Mouse (Mus musculus) lung, postnatal 14 days (tissue): Measurements from ENCODE around the gene Chka.

Source experiments
- DNase-seq: peaks from one replicate; pipeline ENCODE4 v3.0.0; 2021

The Chka gene

DNA sequence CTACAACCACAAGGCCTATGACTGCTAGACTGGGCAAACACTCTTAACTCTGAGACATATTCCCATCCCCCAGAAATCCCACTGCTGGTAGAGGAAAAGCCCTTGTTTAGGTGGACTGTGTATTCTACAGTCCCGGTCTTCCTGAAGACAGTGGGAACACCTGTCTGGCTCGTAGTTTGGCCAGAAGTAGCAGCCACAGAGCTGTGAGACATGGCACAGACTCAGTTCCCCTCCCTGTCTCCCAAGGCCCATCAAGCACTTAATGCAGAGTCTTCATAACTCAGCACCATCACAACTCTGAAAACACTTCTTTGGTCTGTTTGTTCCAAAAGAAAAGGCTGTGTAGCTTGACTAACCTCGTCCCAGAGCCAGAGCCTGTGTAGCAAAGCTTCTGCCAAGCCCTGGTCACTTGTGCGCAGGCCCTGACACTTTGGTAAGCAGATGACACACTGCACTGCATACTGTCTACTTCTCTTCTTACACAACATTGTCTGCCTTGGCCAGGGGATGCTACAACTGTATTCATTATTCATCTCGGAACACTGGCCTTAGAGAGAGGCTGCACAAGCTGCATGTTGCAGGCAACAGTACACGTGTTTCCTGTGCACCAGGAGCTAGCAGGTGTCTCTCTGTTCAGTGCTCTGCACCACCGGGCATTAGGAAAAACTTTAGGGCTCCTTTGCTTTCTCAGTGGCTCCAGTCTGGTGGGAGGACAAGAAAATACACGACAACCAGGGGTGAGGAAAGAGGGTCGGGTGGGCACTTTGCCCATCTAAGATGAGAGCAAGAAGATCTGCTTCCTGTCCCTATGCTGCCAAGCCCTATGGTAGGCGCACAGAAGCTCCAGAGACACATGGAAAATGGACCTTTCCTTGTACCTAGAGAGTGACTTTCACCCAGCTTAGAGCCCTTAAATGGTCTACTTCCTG is 4.6 kb upstream of the Chka start:
- DNase-seq: no peak

DNA sequence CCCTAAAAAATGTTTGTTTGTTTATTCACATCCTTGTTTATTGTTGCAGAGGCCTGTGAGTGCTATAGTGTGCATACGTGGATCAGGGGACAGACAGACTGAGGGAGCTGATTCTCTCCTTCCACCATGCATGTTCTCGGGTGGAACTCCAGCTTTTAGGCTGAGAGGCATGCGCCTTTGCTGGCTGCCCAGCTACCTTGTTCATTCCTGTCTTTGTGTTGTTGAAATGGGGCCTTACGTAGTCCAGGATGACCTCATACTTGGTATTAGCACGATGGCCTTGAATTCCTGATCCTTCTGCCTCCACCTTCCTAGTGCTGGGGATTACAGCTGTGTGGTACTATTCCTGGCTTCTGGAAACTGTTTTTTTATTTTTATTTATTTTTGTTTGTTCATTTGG is 3.9 kb upstream of the Chka start:
- no peak for DNase-seq

DNA sequence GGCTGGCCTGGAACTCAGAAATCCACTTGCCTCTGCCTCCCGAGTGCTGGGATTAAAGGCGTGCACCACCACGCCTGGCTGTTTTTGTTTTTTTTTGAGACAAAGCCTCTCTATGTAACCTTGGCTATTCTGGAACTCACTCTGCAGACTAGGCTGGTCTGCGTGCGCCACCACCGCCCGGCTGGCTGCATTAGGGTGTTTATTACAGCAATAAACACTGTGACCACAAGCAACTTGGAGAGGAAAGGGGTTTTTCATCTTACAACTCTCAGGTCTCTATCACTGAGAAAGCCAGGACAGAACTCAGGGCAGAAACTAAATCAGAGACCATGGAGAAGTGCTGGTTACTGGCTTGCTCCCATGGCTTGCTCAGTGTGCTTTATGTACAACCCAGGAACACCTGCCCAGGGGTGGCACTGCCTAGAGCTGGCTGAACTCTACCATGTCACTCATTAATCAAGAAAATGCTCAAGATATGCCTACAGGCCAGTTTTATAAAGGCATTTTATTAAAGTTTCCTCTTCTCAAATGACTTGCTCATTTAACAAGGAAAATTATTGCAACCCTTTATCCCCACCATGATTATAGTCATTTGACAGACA is 3.3 kb upstream of the Chka start:
- no peak for DNase-seq

DNA sequence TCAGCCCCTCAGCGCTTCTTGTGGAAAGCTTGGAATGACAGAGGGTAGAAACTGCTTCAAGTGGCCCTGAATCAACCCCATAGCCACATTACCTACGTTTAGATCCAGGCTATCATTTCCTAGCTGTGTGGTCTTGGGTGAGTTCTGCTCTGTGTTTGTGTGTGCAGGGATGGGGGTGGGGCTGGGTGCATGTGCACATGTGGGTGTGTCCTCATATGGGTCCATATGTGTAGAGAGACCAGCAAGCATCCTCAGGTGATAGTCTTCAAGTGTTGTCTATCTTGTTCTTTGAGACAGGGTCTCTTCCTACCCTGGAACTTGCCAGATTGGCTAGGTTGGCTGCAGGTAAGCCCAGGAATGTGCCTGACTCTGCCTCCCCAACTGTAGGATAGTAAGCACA is 2.3 kb upstream of the Chka start:
- no peak for DNase-seq

DNA sequence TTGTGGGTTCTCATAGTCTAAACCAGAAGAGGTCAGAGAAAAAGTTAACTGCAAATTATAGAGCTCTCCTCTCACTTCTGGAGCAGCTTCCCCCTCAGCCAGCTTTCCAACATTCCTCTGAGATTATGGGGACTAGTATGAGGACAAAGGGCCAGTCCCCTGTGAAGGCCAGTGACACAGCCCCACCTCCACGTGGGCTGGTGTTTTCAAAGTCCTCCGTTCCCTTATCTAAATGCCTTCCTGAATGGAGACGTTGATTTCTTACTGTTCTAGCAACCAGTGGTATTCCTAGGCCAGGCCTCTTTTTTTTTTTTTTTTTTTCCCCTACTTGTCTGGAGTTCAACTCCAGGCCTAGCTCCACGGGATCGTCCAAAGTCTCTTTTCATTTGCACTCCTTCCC is 1.5 kb upstream of the Chka start:
- DNase-seq: no peak

DNA sequence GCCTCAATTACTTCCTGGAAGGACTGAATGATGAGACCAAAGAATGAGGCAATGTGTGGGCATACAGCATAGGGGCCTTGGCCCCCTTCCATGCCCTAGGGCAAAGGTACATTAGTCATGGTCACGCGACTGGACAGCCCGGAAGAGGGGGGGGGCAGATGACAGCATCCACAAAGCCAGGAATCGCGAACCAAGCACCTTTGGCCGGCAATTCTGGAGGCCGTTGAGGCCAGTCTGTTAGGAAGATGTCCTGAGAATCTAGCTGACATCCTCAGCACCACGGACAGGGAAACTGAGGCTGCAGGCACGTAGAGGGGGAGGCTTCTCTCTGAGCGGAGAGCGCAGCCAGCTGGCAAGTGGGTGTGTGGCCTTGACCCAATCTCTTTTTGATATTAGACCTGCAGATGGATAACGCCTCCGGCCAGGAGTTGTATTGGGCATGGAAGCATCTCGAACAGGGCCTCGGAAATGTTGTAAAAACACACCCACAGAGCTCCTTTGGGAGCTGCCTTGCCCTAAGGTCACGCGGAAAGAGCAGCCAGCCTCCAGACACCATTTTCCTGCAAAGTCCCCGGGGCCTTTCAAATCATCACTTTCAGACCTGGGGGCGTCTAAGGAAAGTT is 615 bp upstream of the Chka start:
- peak; percentile 37 for DNase-seq

DNA sequence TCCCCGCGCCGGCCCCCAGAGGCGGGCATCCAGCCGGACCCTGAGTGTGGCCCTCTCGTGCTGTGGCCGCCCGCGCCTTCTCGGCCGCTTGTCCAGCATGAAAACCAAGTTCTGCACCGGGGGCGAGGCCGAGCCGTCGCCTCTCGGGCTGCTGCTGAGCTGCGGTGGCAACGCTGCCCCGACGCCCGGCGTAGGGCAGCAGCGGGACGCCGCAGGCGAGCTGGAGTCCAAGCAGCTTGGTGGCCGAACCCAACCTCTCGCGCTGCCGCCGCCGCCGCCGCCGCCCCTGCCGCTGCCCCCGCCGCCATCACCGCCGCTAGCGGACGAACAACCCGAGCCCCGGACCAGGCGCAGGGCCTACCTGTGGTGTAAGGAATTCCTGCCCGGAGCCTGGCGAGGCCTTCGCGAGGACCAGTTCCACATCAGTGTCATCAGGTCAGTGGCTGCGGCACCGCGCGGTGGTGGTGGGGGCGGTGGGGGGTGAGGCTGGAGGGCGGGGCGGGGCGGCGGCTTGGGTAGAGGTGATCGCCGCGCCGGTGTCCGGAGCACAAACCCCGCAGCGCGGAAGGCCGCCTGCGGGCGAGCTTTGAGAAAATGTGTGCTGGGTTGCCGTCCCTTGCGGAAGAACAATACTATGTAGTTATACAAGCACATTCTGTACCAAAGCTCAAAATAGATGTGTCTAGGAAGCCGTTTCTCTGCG is 557 bp downstream of the Chka start:
- peak; percentile 54 for DNase-seq

DNA sequence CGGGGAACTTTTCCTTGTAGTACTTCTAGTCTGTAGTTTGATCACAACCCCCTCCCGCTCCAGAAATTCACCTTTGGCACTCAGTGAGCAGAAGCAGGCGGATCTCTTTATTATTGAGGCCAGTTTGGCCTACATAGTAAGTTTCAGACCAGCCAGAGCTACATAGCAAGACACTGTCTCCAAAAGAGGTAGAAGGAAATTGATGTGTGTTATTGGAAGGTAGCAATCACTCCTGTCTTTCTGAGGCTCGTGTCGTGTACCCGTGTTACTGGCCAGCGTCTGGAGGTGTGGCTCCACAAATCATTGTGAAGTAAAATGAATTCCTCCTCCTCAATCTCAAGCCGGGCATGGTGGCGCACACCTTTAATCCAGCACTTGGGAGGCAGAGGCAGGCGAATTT is 1.5 kb downstream of the Chka start:
- DNase-seq: no peak

DNA sequence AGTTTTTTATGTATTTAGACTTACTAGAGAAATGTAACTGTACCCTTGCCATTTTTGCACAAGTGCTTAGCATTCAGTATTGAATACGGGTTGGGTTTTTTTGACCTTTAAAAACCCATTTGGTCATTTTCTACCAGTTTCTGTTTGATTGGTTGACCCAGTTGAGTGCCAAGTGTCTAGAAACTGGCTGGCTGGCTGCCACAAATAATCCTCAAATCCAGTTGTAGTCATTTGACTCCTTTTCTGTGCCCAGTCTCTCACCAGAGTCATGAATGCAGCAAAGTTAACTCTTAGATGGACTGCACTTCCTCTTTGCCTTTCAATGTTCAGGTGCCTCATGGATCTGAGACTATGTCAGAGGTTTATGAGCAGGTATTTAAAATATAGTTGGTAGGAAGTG is 2.3 kb downstream of the Chka start:
- DNase-seq: no peak

DNA sequence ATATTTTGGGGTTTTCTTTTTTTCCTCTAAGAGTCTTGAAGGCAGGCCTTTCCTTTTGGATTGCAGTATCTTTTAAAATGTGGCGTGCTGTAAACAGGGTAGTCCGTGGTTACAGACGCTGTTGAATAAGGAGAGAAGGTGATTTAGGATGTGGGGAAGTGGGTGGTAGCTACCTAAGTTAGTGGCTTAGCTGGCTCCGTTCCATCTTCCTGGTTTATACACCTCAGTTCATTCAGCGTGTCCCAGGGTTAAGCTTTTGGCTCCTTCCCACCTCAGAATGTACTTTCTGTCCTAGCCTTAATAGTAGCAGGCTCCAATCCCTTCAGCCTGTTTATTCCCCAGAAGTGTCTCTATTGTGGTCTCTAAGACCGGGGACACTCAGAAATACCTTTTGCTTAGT is 3.5 kb downstream of the Chka start:
- DNase-seq: no peak

DNA sequence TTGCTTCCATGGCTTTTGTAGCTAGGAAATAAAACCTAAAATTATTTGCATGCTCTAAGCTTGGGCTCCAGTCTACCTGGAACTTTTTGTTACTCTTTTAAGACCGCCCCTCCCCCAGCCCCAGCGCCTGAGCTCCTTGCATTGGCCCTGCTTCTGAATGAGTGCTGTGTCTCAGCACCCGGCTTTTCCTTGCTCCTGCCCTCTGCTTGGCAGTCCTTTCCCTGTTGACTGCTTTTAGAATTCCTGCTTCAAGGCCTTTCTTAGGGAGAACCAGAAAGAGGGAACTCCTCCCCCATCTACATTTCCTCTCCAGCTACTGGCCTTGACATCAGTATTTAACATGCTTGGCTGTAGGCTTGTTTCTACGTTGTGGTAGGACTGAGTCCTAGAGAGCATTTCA is 4.0 kb downstream of the Chka start:
- no peak for DNase-seq

DNA sequence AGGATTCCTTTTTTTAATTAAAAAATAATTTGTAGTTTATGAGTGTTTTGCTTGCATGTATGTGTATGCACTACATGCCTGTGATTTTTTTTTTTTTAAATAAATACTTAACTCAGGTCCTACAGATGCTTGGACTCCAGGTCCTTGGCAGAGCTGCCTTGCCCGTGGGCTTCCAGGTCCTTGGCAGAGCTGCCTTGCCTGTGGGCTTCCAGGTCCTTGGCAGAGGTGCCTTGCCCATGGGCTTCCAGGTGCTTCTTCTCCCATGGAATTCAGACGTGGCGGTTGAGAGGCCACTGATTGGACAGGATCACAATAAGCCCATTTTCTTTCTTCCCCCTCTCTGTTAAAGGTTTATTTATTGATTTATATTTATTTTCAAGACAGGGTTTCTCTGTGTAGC is 5.6 kb downstream of the Chka start:
- no peak for DNase-seq

DNA sequence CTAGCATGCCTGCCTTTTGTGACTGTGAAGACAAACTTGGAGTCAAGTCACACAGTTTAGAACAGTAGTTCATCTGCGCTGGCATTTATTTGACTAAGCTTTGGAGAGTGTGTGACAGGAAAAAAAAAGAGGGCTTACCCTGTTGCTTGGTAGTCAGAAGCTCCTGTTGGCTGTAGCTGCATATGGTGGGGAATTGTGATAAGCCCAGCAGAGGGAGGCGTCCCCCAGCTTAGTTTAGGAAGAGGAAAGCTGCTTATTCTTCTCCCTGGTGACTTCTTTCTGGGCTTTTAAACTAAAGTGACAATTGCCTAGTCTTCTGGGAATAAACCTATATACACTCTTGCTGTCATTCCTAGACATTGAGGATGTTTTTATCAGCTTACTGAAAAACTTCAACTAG is 11.1 kb downstream of the Chka start:
- no peak for DNase-seq

DNA sequence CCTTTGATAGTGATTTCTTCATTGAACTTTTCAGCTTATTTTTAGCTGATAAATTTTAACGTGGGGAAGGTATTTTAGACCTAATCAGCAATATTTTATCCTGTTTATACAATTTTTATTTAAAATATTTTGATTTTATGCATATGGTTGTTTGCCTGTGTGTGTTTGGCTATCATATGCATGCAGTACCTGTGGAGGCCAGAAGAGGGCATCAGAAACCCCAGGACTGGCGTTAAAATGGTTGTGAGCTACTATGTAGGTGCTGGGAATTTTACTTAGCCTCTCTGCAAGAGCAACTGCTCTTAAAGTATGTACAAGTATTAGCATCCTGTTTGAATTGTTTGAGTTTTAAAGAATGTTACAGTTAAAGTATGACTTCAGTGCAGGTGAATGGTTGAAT is 13.4 kb downstream of the Chka start:
- DNase-seq: no peak

DNA sequence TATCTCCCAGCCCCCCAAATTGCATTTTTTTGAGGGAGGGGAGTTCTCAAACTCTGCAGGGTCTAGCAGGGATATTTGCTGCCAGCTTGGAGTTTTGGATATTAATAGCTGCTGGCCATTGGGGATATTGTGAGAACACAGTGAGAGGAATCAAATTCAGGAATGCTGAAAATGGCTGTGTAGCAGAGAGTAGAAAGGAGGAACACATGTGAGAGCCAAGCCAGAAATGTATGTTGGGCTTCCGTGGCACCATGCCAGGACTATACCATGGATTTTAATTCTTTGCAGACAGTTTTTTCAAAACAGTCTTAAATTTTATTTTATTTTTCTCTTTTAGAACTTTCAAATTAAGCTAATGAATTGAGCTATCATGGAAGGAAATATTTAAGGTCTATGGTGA is 16.7 kb downstream of the Chka start:
- DNase-seq: no peak

DNA sequence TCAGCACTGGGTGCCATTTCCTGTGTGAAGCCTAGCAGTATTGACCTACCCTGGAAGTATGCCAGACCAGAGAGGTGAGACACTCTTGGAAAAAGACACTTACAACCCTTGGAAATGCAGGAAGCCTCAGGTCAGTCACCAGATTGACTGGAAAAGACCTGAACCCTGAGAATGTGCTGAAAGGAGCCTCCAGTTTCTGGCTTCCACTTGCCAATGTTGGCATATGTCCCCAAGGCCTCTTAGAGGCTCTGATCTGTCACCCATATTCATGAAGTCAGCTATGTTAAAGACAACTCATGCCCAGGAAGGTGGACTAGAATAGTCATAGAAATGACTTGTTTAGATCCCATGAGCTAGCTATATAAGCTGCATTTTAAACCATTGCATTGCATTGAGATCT is 19.9 kb downstream of the Chka start:
- DNase-seq: no peak

DNA sequence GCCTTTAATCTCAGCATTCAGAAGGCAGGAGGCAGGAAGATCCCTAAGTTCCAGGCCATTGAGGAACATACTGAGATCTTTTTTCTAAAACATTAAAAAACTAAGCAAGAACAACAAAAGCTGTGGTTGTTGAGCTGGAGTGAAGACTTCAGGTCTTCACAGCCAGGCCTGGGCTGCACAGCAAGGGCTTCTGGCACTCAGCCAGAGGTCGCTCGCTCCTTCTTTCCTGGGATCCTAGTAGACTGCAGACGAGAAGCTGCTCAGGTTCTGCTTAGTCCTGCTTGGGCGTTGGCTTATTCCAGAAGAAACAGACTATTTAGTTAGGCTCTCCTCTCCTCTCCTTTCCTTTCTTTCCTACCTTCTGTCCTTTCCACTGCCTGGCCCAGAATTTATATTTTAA is 20.8 kb downstream of the Chka start:
- peak; percentile 51 for DNase-seq

DNA sequence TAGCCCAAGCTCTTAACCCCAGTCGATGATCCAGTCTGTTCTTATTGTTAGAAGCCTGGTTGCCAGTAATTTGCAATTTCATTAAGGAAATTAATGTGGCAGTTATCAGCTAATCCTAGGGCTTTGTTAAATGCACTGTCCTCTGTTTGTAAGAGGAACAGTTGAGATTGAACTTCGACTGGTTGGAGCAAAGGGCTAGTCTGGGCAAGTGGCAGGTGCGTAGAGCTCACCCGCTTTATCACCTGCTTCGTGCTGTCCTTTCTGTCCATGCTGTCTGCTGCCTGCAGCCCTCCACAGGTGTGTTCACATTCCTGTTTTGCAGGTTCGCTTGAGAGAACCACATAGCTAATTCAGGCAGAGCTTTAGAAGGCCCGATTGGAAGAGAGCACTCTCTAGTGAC is 23.5 kb downstream of the Chka start:
- no peak for DNase-seq

DNA sequence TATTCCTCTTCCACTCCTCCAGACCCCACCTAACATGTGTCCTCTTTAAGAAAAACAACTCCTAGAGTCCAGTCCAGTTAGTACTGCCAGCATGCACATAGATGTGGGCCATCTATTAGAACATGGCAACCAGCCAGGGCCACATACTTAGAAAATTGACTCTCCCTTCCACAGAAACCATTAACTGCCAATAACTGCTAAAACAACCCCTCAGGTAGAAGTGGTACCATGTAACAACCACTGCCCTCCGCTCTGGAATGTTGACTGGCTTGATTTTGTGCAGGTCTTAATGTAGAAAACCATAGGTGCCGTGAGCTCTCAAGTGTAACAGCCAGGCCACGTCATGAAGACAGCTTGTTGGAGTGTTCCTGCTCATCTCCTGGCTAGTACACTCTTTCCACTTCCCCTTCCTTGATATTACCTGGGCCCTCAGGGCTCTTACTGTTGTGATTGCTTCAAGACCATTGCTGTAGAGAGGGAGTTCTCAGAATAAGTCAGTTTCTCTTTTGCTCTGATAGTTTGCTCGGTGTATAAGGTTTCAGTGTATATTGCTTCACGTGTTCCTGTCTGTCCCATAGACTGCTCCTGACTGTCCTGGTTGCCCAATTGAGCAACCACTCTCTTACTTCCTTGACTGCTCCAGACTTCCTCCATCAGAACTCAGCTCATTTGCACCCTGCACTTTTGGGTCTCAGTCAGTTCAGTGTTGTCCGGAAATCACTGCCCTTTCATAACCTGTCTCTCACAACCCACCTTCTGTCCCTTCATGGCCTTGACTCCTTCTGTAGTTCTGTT is 28.7 kb downstream of the Chka start:
- no peak for DNase-seq

DNA sequence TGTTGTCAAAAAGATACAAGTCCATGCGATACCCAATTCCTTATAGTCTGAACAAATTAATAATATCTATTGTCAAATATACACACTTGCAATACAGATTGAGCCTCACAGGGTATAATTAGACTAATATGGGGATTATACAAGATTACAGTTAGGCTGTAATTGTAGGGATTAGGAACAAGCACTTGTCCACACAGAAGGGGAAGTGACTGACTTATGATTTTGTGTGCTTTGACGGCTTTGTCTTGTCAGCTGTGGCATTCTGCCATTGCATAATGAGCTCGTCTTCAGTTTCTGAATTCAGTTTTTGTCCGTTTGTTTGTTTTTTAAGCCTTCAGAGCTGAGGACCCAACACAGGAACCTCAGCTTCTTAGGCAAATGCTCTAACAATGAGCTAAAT is 30.6 kb downstream of the Chka start:
- no peak for DNase-seq

DNA sequence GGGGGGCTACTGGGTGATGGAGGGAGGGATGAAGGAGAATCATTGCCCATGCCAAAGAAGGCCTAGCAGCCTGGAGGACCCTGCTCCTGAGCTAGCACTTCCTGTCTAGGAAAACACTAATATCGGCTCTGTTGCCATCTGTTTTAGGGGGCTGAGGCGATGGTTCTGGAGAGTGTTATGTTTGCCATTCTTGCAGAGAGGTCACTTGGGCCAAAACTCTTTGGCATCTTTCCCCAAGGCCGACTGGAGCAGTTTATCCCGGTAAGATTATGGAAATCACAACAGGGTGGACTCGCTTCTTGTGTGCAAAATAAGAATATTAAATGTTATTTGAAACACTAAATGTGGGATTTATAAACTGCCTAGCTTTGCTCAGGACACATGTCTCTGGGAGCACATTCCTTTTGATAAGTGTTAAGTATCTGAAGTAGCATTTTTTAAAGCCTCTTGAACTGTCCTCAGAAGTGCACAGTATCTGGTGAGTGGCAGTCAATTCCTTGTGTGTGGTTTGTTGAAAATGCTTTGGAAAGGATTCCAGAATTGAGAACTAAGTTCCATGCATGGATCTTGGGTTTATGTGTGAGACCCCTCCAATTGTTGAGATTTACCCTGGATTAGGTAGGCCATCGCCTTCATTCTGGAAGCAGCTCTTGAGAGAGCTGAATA is 32.9 kb downstream of the Chka start:
- DNase-seq: no peak

DNA sequence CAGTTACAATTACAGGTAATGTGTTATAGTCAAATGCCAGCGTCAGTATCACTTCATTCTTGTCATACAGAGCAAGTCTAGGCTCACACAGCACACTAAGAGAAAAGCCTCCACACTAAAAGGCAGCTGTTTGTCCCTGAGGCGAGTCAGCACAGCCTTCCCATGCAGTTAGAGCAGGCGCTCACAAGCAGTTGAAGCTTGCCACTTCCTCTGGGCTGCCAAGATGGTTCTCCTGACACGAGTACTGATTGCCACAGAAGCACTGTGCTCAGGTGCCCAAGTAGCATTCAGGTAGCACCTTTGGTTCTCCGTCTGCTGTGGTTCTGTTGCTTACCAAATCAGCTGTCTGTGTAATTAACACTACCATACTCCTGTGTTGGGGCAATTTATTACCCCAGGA is 37.5 kb downstream of the Chka start:
- DNase-seq: no peak
